Mouse (Mus musculus): ENCODE measurements around the gene Phtf1.

DNA sequence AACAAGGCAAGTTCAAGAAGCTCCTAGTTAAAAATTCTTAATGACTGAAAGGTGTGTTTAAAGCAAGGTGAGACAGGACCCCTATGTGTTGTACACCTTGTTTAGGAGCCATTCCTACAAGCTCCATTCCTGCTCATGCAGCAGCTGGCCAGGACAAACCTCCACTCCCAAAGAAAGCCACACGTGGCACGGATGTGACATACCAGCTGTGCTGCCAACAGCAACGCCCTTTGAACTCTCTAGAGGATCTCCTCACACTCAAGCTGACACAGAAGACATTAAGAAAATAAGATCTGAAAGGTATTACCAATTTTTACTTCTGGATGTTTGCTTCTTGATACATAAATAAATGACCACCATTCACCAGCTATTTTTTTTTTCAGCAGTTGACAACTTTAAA, 59.0 kb downstream of the Phtf1 start:
- no peak for TF ChIP-seq CTCF (IDR thresholded peaks at IDR 0.05; ENCODE audit: control insufficient read depth, insufficient read depth, insufficient read length)
- TF ChIP-seq USF1 (IDR thresholded peaks at IDR 0.05; ENCODE audit: low read depth), result no peak
- no peak for TF ChIP-seq MAX (IDR thresholded peaks at IDR 0.05)
- no peak for TF ChIP-seq MYOD1 (IDR thresholded peaks at IDR 0.05; ENCODE audit: control insufficient read depth, insufficient read length, low read depth)
- no peak for TF ChIP-seq CEBPB (IDR thresholded peaks at IDR 0.05; ENCODE audit: low read depth)
- TF ChIP-seq MYOG (IDR thresholded peaks at IDR 0.05; ENCODE audit: control insufficient read depth, extremely low read depth, insufficient read length), result no peak
- no peak for TF ChIP-seq FOSL1 (IDR thresholded peaks at IDR 0.05; ENCODE audit: insufficient read depth, low read length, poor library complexity, severe bottlenecking)

Measured in C2C12 (cell line).